Mouse (Mus musculus): ENCODE measurements at regions not wholly inside any gene's neighbourhood (a gene's known extent, or its start where the extent isn't known, plus 50 kb on each side); places are given as distances from the start of the nearest gene placed in this dataset.

DNA sequence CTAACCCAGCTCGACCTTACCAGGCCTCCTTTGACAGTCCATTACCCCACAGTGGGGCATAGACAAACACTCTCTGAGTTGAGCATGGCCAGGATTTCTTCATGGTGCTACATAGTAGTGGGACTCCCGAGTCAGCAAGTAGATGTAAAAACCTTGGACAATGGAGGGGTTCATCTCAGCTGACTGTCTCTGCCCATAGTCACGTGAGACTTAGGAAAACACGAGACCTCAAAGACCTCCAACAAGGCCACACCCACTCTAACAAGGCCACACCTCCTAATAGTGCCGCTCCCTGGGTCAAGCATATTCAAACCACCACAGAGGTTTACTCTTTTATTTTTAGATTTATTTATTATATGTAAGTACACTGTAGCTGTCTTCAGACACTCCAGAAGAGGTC is 52.5 kb upstream of the Cldn24 start:
- no peak for DNase-seq

DNA sequence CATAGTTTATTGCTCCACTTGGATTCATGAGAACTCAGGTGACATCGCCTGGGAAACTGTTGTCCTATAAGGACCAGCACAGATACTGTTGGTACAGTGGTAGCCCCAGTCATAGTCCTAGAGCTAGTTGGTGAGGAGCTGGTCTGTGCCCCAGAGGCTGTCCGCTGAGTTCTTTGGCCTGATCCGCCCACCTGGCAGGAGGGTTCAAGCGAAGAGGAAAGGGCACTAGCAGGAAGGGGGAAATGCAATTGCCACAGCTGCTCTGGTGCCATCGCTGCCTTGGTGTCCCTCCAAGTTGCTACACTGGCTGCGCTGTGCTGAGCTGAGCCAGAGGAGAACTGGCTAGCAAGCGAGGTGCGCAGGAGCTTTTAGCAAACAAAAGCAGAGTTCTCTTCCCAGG is 53.2 kb upstream of the Cldn24 start:
- DNase-seq: no peak

DNA sequence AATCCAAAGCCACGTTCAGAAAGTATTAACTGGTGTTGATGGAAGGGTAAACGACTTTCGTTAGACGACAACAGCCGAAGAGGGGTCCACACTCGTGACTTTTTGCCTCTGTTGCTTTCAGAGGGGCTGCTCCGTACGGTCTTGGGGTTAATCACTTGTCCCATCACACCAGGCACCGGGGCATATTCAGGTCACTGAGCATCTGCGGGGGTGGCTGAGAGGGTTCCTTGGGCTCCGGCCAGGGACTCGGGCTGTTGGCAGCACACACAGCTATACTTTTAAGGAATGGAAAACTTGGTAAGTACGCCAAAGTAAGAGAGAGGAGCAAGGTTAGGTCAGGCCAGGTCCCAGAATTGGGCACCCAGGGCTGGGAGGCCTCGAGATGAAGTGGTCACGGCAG is 50.7 kb upstream of the Cdkn2aip start:
- peak; percentile 67 to 77 for DNase-seq

DNA sequence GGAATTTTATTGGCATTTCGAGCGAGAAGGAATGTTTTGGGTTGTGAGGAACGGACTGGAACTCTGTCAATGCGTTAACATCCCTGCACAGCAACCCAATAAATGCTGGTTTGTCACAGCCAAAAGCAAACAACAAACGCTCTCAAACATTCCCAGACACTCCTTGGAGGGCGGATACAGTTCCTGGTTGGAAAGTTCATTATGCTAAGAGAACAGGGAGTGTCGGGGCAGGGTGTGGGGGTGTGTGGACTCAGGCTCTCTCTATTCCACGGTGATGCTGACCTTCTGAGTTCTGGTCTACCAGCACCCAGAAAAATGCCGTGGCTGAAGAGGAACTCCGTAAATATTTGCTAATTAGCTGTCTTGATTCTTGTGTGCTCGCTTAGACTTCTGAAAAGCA is 50.3 kb upstream of the Cdkn2aip start:
- peak; percentile 36 to 65 for DNase-seq

Data from kidney, postnatal 4 days (tissue).